Mouse (Mus musculus) urinary bladder, postnatal 36 days (tissue): ENCODE data around the gene Plaur.
A peak's percentile ranks its signal among the peaks of the same experiment; 100 is the strongest.
"Not testable (repeated sequence)": the region's sequence is repeated elsewhere in the genome, so short reads cannot be mapped to it uniquely, and the experiment has no call there.

Experiments
- DNase-seq, 2 experiments: peaks; one replicate each; pipeline ENCODE4 v3.0.0; 2022; ENCODE audit warnings: low spot score in 2 of 2, mixed read lengths in 1 of 2

Gene Plaur

DNA sequence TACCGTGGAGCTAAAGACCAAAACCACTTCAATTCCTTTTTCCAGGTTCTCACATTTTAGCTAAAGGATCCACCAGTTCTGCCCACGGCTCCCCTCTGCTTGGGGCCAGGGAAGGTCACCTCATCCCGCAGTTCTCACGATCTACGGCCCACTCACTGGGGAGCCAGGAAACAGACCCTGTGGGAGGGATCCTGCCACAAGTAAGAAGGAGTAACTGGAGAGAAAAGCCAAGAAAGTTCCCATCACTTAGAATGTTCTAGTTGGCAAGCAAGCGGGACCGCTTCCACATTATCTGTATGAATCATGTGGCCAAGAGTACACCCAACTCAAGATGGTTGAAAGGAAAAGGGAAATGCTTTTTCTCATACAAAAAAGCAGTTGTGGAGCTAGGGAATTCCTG lies 14.6 kb downstream of the Plaur start:
- no peak for DNase-seq

- no peak for DNase-seq
Measured at GRCm38 (mm10) chr7:24478911-24479310, 16.6 kb downstream of the Plaur start.

DNA sequence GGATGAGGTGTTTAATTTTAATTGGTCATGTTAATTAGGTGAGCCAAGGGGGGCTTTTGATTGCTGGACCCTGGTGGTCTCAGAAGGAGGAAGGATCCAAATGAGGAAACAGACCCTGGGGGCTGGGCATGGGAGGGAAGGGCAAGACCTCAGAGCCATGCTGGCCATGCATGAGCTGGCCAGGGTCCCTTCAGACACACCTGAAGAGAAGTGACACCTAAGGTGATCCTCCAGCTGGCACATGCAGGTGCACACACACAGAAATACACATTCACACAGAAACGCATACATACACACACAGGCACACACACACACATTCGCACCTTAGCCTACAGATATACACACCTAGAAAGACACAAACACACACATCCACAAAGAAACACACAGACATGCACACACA lies 17.4 kb downstream of the Plaur start:
- DNase-seq: no peak

- DNase-seq: no peak
Measured at GRCm38 (mm10) chr7:24480121-24480941, 18.0 kb downstream of the Plaur start.

- DNase-seq: no peak
Measured at GRCm38 (mm10) chr7:24480986-24481473, 18.7 kb downstream of the Plaur start.

GRCm38 (mm10) chr7:24481474-24482207 lies 19.4 kb downstream of the Plaur start, which contains the start of gene Cadm4:
Gene Cadm4 (plus strand): TSS chr7:24482023.
- DNase-seq: peak; percentile 73 to 80

GRCm38 (mm10) chr7:24482208-24483020 lies 20.1 kb downstream of the Plaur start:
- DNase-seq: no peak

- DNase-seq: not testable (repeated sequence)
Measured at GRCm38 (mm10) chr7:24483291-24483690, 21.0 kb downstream of the Plaur start.

DNA sequence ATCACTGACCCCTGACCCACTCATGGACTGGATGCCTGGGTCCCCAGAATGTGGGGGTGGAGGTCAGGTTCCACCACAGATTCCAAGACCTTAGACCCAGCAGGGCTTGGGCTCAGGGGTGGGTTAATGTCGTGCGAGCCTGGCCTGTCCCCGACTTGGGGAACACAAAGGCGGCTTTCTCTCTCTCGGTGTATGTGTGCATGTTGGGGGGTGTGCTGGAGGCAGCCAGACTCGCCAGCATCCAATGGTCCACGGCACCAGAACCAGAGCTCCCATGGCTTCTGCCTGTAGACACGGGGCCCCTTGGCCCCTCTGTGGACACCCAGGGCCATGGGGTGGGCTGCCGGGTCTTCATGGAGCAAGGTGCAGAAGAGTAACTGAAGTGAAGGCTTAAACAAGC lies 23.2 kb downstream of the Plaur start:
- no peak for DNase-seq

- no peak for DNase-seq
Measured at GRCm38 (mm10) chr7:24486654-24487130, 24.4 kb downstream of the Plaur start.

- DNase-seq: no peak
Measured at GRCm38 (mm10) chr7:24487403-24487802, 25.1 kb downstream of the Plaur start.

DNA sequence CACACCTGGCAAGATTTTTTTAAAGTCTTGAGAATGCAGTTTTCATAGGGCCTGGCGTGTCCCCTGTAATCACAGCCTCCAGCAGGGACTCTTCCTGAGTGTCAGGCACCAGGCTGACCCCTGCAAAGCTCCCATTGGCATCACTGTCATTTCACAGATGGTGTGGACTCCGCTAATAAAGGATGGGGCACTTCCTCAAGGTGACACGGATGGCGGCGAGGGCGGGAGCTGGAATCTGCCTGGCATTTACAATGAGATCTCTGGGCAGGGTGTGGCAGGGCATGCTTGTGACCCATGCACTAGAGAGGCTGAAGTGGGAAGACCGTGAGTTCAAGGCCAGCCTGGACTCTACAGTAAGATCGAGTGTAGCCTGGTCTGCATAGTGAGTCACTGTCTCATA lies 26.0 kb downstream of the Plaur start:
- DNase-seq: no peak

GRCm38 (mm10) chr7:24499856-24500577 lies 37.7 kb downstream of the Plaur start:
- DNase-seq: no peak

DNA sequence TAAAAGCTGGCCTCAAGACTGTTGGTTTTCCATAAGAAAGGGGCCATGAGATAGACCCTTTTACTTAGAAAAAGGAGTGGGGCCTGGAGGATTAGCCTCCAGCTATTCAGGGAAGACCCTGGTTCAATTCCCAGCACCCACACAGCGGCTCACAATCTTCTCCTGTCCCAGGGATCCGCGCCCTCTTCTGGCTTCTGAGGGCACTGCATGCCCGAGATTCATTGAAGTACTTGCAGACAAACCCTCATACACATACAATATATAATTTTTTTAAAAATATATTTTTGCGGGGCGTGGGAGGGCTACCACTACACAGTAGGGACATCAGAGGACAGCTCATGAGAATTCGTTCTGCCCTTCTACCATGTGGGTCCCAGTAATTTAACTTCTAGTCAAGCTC lies 38.6 kb downstream of the Plaur start:
- DNase-seq: no peak

GRCm38 (mm10) chr7:24501492-24501891 lies 39.2 kb downstream of the Plaur start:
- DNase-seq: peak in 1 of 2 experiments; percentile 20

DNA sequence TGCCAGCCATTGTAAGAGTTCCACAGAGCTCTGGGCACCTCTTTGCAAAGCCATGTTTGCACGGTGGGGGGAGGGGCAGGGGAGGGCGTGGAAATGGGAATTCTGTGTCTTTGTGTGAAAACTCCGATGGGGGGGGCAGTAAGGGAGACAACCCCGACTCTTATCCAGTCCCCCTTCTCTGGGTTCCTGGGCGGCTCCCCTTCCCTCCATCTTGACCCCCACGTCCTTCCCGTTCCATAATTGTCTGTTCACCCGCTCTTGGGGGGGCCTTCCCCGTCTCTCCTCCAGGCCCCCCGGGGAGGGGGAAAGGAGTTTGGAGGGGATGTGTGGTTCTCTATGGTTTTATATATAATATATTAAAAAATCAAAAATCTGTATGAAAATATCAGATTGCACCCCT lies 41.7 kb downstream of the Plaur start:
- no peak for DNase-seq

DNA sequence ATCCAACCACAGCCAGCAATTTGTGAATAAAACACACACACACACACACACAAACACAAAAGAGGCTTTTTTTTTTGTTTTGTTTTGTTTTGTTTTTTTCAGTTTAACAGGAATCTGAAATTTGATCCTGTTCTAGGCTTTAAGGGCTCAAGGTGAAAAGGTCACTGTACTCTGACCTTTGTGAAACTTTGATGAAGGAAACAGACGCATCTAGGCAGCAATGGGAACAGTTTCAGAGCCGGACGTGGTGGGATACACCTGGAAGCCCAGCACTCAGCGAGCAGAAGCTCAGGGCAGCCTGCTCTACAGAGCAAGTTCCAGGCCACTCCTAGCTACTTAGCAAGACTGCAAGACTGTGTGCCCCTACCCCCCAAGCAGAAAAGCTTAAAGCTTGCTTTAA lies 42.6 kb downstream of the Plaur start:
- DNase-seq: no peak

DNA sequence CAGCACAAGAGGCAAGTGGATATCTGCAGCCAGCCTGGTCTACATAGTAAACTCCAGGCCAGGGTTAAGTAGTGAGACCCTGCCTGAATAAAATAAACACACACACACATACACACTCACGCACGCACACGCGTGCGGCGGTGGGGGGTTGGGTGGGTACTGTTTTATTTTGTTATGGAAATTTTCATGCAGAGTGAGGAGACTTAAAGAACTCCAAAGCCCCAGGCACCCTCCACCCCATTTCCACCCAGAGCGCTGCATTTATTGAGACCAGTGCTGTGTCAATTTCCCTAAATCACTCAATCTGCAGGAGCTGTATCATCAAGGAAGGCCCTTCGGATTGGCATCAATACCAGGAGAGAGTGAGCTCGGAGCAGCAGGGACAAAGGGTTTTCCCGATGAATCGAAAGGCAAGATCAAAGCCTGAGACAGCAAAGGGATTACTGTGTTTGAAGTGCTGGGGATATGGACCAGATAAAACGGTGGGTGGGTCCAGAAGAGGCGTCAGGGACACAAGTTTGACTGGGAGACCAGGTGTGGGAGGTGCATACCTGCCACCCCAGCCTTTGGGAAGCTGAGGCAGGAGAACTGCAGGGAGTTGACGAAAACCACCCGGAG lies 43.3 kb downstream of the Plaur start:
- DNase-seq: no peak

GRCm38 (mm10) chr7:24506065-24506459 lies 43.8 kb downstream of the Plaur start:
- no peak for DNase-seq

DNA sequence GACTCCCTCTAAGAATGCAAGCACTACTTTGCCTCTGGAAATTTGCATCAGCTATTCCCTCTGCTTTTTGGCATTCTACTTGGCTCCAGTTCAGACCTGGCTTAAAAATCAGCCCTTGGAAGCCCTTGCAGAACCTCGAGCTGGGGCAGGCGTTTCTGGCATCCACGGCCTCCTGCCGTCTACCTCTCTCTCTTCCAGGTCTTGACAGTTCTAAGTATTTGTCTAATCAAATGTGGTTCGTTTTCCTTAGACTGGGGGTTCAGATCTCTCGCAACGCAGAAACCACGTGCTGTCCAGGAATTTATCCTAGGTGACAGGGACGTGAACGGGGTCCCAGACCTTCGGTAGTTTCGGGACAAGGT lies 44.2 kb downstream of the Plaur start:
- peak in 1 of 2 experiments; percentile 62 for DNase-seq
